Mouse (Mus musculus): ENCODE results near the gene Ipmk. TPM values are rescaled to one million over a fixed set of nuclear protein-coding genes. Genes with fewer than 3 reads are reported as not detected.

Gene Ipmk
- polyA plus RNA-seq, 1 experiment: 16.3 TPM

GRCm38 (mm10) chr10:71473590-71473989 is 126.0 kb downstream of the Ipmk start:
- TF ChIP-seq CTCF (IDR thresholded peaks at IDR 0.05; ENCODE audit: extremely low read depth, insufficient read depth, low read length): no peak
- no peak for TF ChIP-seq POLR2A (IDR thresholded peaks at IDR 0.05; ENCODE audit: extremely low read depth, insufficient read depth, low read length)
- H3K4me1 ChIP-seq (ENCODE audit: control insufficient read depth, insufficient read depth, low read length): no peaks in the 10 kb centered on the region

GRCm38 (mm10) chr10:71476471-71477080 is 129.0 kb downstream of the Ipmk start:
- no peak for TF ChIP-seq POLR2A (IDR thresholded peaks at IDR 0.05; ENCODE audit: extremely low read depth, insufficient read depth, low read length)
- TF ChIP-seq CTCF (IDR thresholded peaks at IDR 0.05; ENCODE audit: extremely low read depth, insufficient read depth, low read length): no peak
- Histone ChIP-seq H3K4me3 (ENCODE audit: insufficient read depth, low read length) (no peak overlapping the region), H3K4me1 (ENCODE audit: control insufficient read depth, insufficient read depth, low read length) (no peaks in the 10 kb centered on the region), H3K27ac (ENCODE audit: insufficient read depth, low read length) (no peak overlapping the region)

More at GRCm38 (mm10) chr10:71473590-71473989, 126.0 kb downstream of the Ipmk start:
- no peak overlapping the region for H3K4me3 ChIP-seq (ENCODE audit: insufficient read depth, low read length)
- H3K27ac ChIP-seq (ENCODE audit: insufficient read depth, low read length): no peak overlapping the region

GRCm38 (mm10) chr10:71477147-71477546 is 129.6 kb downstream of the Ipmk start:
- no peak for TF ChIP-seq CTCF (IDR thresholded peaks at IDR 0.05; ENCODE audit: extremely low read depth, insufficient read depth, low read length)
- no peak for TF ChIP-seq POLR2A (IDR thresholded peaks at IDR 0.05; ENCODE audit: extremely low read depth, insufficient read depth, low read length)
- no peak overlapping the region for H3K4me3 ChIP-seq (ENCODE audit: insufficient read depth, low read length)
- H3K27ac ChIP-seq (ENCODE audit: insufficient read depth, low read length): no peak overlapping the region
- no peaks in the 10 kb centered on the region for H3K4me1 ChIP-seq (ENCODE audit: control insufficient read depth, insufficient read depth, low read length)

GRCm38 (mm10) chr10:71479700-71480325 is 132.2 kb downstream of the Ipmk start:
- Histone ChIP-seq H3K4me3 (ENCODE audit: insufficient read depth, low read length) (no peak overlapping the region), H3K27ac (ENCODE audit: insufficient read depth, low read length) (no peak overlapping the region), H3K4me1 (ENCODE audit: control insufficient read depth, insufficient read depth, low read length) (no peaks in the 10 kb centered on the region)
- TF ChIP-seq CTCF (IDR thresholded peaks at IDR 0.05; ENCODE audit: extremely low read depth, insufficient read depth, low read length) (peak; percentile 98), POLR2A (IDR thresholded peaks at IDR 0.05; ENCODE audit: extremely low read depth, insufficient read depth, low read length) (no peak)

Other genes starting within 250 kb of the Ipmk start
- gene Bicc1, start 188.1 kb upstream of the Ipmk start, polyA plus RNA-seq (2012; rRNA removed): 3.6 and 4.1 TPM in 2 replicates
- gene Tfam, start 109.5 kb upstream of the Ipmk start, polyA plus RNA-seq (2012; rRNA removed): 19.4 and 20.0 TPM in 2 replicates
- gene Ube2d1, start 62.5 kb upstream of the Ipmk start, polyA plus RNA-seq (2012; rRNA removed): 104 TPM in 2 replicates
- gene Cisd1, start 2.8 kb upstream of the Ipmk start, polyA plus RNA-seq (2012; rRNA removed): 172 and 178 TPM in 2 replicates